Comparison of ENCODE assay signal across 8 mouse cellular contexts in genomic region chr13:22022241-22022640, GRCm38 (mm10). TPM values are rescaled to one million over a fixed set of nuclear protein-coding genes. Genes with fewer than 3 reads are reported as not detected.
DNase-seq lines count a peak whose midpoint lies in the region; ATAC-seq and TF ChIP-seq lines count a peak whose summit lies in the region.

No protein-coding gene starts in this region.

- TF ChIP-seq CTCF in liver, adult 2 months (IDR thresholded peaks at IDR 0.05; ENCODE audit: low read depth, low read length): no peak
- no peak for TF ChIP-seq CTCF in midbrain, postnatal 0 days (IDR thresholded peaks at IDR 0.05)

- no peaks in the 10 kb centered on the region for H3K4me1 ChIP-seq in embryonic facial prominence, embryonic 11.5 days (ENCODE audit: control insufficient read depth, insufficient read depth, low read length)
- peaks cover 8% of the 10 kb centered on the region for H3K4me1 ChIP-seq in liver, adult 2 months (ENCODE audit: control insufficient read depth, insufficient read depth, low read length)
- H3K4me1 ChIP-seq in midbrain, postnatal 0 days (ENCODE audit: insufficient read depth, low read length): no peaks in the 10 kb centered on the region

- peak overlapping the region; percentile 39 for H3K4me2 ChIP-seq in embryonic facial prominence, embryonic 11.5 days (ENCODE audit: low read depth, low read length)
- H3K4me2 ChIP-seq in midbrain, postnatal 0 days (ENCODE audit: low read depth, low read length, poor library complexity, severe bottlenecking): peak overlapping the region; percentile 48

- no peaks in the 10 kb centered on the region for H3K36me3 ChIP-seq in embryonic facial prominence, embryonic 11.5 days (replicated peaks; ENCODE audit: control insufficient read depth, insufficient read depth, low read depth, low read length)
- H3K36me3 ChIP-seq in liver, adult 2 months (ENCODE audit: control insufficient read depth, insufficient read depth, low read length): no peaks in the 10 kb centered on the region
- no peaks in the 10 kb centered on the region for H3K36me3 ChIP-seq in midbrain, postnatal 0 days (ENCODE audit: insufficient read depth, low read length)
- no peaks in the 10 kb centered on the region for H3K36me3 ChIP-seq in splenic B cell, adult 2 months (ENCODE audit: control insufficient read depth, insufficient read depth, low read length, poor library complexity, severe bottlenecking)

- under 1% methylated on average over 9 of the region's 9 CpGs for WGBS in embryonic facial prominence, embryonic 11.5 days
- WGBS in liver, adult 2 months: under 1% methylated on average over 9 of the region's 9 CpGs
- WGBS in midbrain, postnatal 0 days: 1% methylated on average over 9 of the region's 9 CpGs

- H3K4me3 ChIP-seq in embryonic facial prominence, embryonic 11.5 days (ENCODE audit: low read depth, low read length): peak overlapping the region; percentile 44
- H3K4me3 ChIP-seq in liver, adult 2 months (ENCODE audit: insufficient read depth, low read depth, low read length): peak overlapping the region; percentile 47
- H3K4me3 ChIP-seq in midbrain, postnatal 0 days (ENCODE audit: low read depth, low read length): peak overlapping the region; percentile 32

- ATAC-seq in embryonic facial prominence, embryonic 11.5 days (replicated peaks; ENCODE audit: insufficient number of reproducible peaks, low FRiP score, low TSS enrichment, low read depth): no peak; the same call in 1 of the 2 replicates
- peak; percentile 67; the same call in 1 of the 2 replicates for ATAC-seq in midbrain, postnatal 0 days (ENCODE audit: low FRiP score)

- peak; percentile 85 for DNase-seq in CD4-positive helper T cell, adult 2 months (ENCODE audit: low read depth, low spot score)
- DNase-seq in adrenal gland, postnatal 10 days: peak; percentile 86
- DNase-seq in embryonic facial prominence, embryonic 11.5 days (ENCODE audit: low spot score): peak; percentile 91
- DNase-seq in heart, adult 8-10 months (ENCODE audit: low spot score): peak; percentile 92
- peak; percentile 80 for DNase-seq in kidney, adult 18-20 months
- peak; percentile 88 for DNase-seq in liver, adult 2 months (ENCODE audit: extremely low read depth, low read depth, low spot score)
- DNase-seq in midbrain, postnatal 0 days (ENCODE audit: low spot score): peak; percentile 83
- DNase-seq in splenic B cell, adult 2 months (ENCODE audit: low read depth, low spot score): peak; percentile 91

- H3K27me3 ChIP-seq in embryonic facial prominence, embryonic 11.5 days (ENCODE audit: control insufficient read depth, insufficient read depth, low read length): 0 out of 2 replicates have a peak, but pooled peaks cover 2% of the 10 kb centered on the region
- no peaks in the 10 kb centered on the region for H3K27me3 ChIP-seq in liver, adult 2 months (ENCODE audit: control insufficient read depth, insufficient read depth, low read length)
- H3K27me3 ChIP-seq in midbrain, postnatal 0 days (ENCODE audit: insufficient read depth, low read length): peaks cover 21% of the 10 kb centered on the region
- no peaks in the 10 kb centered on the region for H3K27me3 ChIP-seq in splenic B cell, adult 2 months (ENCODE audit: control insufficient read depth, insufficient read depth, low read length, poor library complexity, severe bottlenecking)

- no peaks in the 10 kb centered on the region for H3K9me3 ChIP-seq in embryonic facial prominence, embryonic 11.5 days (replicated peaks; ENCODE audit: control insufficient read depth, low read length)
- H3K9me3 ChIP-seq in midbrain, postnatal 0 days (ENCODE audit: low read length): no peaks in the 10 kb centered on the region

- H3K79me2 ChIP-seq in liver, adult 2 months (ENCODE audit: control insufficient read depth, insufficient read depth, low read length): no peaks in the 10 kb centered on the region

- TF ChIP-seq POLR2A in liver, adult 2 months (IDR thresholded peaks at IDR 0.05; ENCODE audit: extremely low read depth, insufficient read depth, low read length): no peak

- H3K27ac ChIP-seq in embryonic facial prominence, embryonic 11.5 days (replicated peaks; ENCODE audit: low read depth, low read length): no peak overlapping the region
- H3K27ac ChIP-seq in liver, adult 2 months (replicated peaks; ENCODE audit: insufficient read depth, low read depth, low read length): no peak overlapping the region
- no peak overlapping the region for H3K27ac ChIP-seq in midbrain, postnatal 0 days (ENCODE audit: low read depth, low read length)

- H3K9ac ChIP-seq in embryonic facial prominence, embryonic 11.5 days (replicated peaks; ENCODE audit: low read length): no peak overlapping the region; the same call in 1 of the 2 replicates
- H3K9ac ChIP-seq in liver, adult 2 months (ENCODE audit: low read depth, low read length): peak overlapping the region; percentile 12; the same call in 1 of the 2 replicates
- no peak overlapping the region for H3K9ac ChIP-seq in midbrain, postnatal 0 days (replicated peaks; ENCODE audit: low read length, poor library complexity, severe bottlenecking)

RNA-seq across cellular contexts. Expression of gene Prss16, which starts 12.7 kb away (rescaled TPM):
- total RNA-seq in adrenal gland, postnatal 10 days (2021): not detected
- polyA plus RNA-seq in embryonic facial prominence, embryonic 11.5 days (2014; fragmentation: Nextera tagmentation; extraction: Ambion mirVana): 0.25 and 0.50 TPM in 2 replicates
- under 1 TPM in 1 of 4 experiments, not detected in 3; 0.22 TPM for total RNA-seq in heart, adult 8-10 months (2022)
- total RNA-seq in liver, adult 2 months (2014; rRNA removed): not detected in 2 replicates
- polyA plus RNA-seq in liver, adult 2 months (2012; rRNA removed): 0.12 TPM in 1 of 2 replicates, not detected in the other
- 0.09 and 1.6 TPM in 2 replicates for total RNA-seq in midbrain, postnatal 0 days (2014; rRNA removed)
- polyA plus RNA-seq in midbrain, postnatal 0 days (2015; fragmentation: Nextera tagmentation; extraction: Ambion mirVana): not detected in 2 replicates

RNA-seq across cellular contexts. Expression of gene Hist1h2ah, which starts 13.1 kb away (rescaled TPM):
- 100 to 1,000 TPM; 239 to 319 TPM for total RNA-seq in adrenal gland, postnatal 10 days (2021)
- polyA plus RNA-seq in embryonic facial prominence, embryonic 11.5 days (2014; fragmentation: Nextera tagmentation; extraction: Ambion mirVana): 4.2 and 20.5 TPM in 2 replicates
- total RNA-seq in heart, adult 8-10 months (2022): 10 to 100 TPM in 2 of 4 experiments, 1 to 10 TPM in 2; 1.7 to 11.1 (median 9.1) TPM
- total RNA-seq in liver, adult 2 months (2014; rRNA removed): 1.8 and 2.6 TPM in 2 replicates
- not detected in 2 replicates for polyA plus RNA-seq in liver, adult 2 months (2012; rRNA removed)
- total RNA-seq in midbrain, postnatal 0 days (2014; rRNA removed): 4.5 and 62.6 TPM in 2 replicates
- polyA plus RNA-seq in midbrain, postnatal 0 days (2015; fragmentation: Nextera tagmentation; extraction: Ambion mirVana): 6.9 TPM in 1 of 2 replicates, not detected in the other

RNA-seq across cellular contexts. Expression of gene Hist1h2bk, which starts 13.4 kb away (rescaled TPM):
- total RNA-seq in adrenal gland, postnatal 10 days (2021): 100 to 1,000 TPM; 299 to 338 TPM
- polyA plus RNA-seq in embryonic facial prominence, embryonic 11.5 days (2014; fragmentation: Nextera tagmentation; extraction: Ambion mirVana): 15.9 and 24.3 TPM in 2 replicates
- 10 to 100 TPM in 1 of 4 experiments, 1 to 10 TPM in 3; 4.6 to 13.2 (median 8.3) TPM for total RNA-seq in heart, adult 8-10 months (2022)
- 15.6 and 28.1 TPM in 2 replicates for total RNA-seq in liver, adult 2 months (2014; rRNA removed)
- polyA plus RNA-seq in liver, adult 2 months (2012; rRNA removed): 0.46 and 0.48 TPM in 2 replicates
- total RNA-seq in midbrain, postnatal 0 days (2014; rRNA removed): 112 and 321 TPM in 2 replicates
- not detected in 2 replicates for polyA plus RNA-seq in midbrain, postnatal 0 days (2015; fragmentation: Nextera tagmentation; extraction: Ambion mirVana)

RNA-seq across cellular contexts. Expression of gene Hist1h4i, which starts 18.9 kb away (rescaled TPM):
- 100 to 1,000 TPM; 136 to 154 TPM for total RNA-seq in adrenal gland, postnatal 10 days (2021)
- polyA plus RNA-seq in embryonic facial prominence, embryonic 11.5 days (2014; fragmentation: Nextera tagmentation; extraction: Ambion mirVana): 31.9 and 34.5 TPM in 2 replicates
- total RNA-seq in heart, adult 8-10 months (2022): 10 to 100 TPM; 11.6 to 17.7 (median 15.2) TPM
- total RNA-seq in liver, adult 2 months (2014; rRNA removed): 6.8 and 9.2 TPM in 2 replicates
- polyA plus RNA-seq in liver, adult 2 months (2012; rRNA removed): 5.2 and 12.3 TPM in 2 replicates
- 10.0 and 19.2 TPM in 2 replicates for total RNA-seq in midbrain, postnatal 0 days (2014; rRNA removed)
- polyA plus RNA-seq in midbrain, postnatal 0 days (2015; fragmentation: Nextera tagmentation; extraction: Ambion mirVana): 2.2 and 2.5 TPM in 2 replicates

RNA-seq across cellular contexts. Expression of gene Hist1h2ag, which starts 20.5 kb away (rescaled TPM):
- 100 to 1,000 TPM; 237 to 260 TPM for total RNA-seq in adrenal gland, postnatal 10 days (2021)
- polyA plus RNA-seq in embryonic facial prominence, embryonic 11.5 days (2014; fragmentation: Nextera tagmentation; extraction: Ambion mirVana): 99.8 and 102 TPM in 2 replicates
- total RNA-seq in heart, adult 8-10 months (2022): 10 to 100 TPM in 1 of 4 experiments, 1 to 10 TPM in 3; 2.7 to 12.6 (median 6.6) TPM
- 11.1 and 22.4 TPM in 2 replicates for total RNA-seq in liver, adult 2 months (2014; rRNA removed)
- 0.55 TPM in 1 of 2 replicates, not detected in the other for polyA plus RNA-seq in liver, adult 2 months (2012; rRNA removed)
- total RNA-seq in midbrain, postnatal 0 days (2014; rRNA removed): 84.2 and 252 TPM in 2 replicates
- polyA plus RNA-seq in midbrain, postnatal 0 days (2015; fragmentation: Nextera tagmentation; extraction: Ambion mirVana): 2.5 TPM in 1 of 2 replicates, not detected in the other
